12 mouse cellular contexts compared by ENCODE assay signal in the genomic region with DNA sequence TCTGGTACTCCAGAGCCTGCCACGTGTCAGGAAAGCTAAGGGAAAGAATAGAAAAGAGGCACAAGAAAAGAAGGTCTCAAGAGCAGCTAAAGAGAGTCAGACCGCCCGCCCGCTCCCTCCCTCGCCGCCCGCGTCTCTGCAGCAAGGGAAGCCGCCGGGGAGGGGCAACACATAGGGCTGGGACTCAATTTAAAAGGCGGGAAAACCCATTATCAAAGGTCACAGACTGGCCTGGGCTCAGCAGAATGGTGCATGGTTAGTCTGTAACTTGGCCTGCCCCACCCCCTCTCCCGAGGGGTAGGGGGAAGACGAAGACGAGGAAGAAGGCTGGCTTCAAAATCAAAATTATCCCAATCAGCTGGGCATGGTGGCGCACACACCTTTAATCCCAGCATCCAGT. TPM values are rescaled to one million over a fixed set of nuclear protein-coding genes. Genes with fewer than 3 reads are reported as not detected.
DNase-seq lines count a peak whose midpoint lies in the region; ATAC-seq and TF ChIP-seq lines count a peak whose summit lies in the region.
"Had no signal": no experiment of that assay in that cellular context is flagged by ENCODE, and none has a peak within 500 bp of the region (broad histone marks: within the 10 kb centered on the region; RNA-seq: fewer than 3 reads in every experiment).

No protein-coding gene starts in this region.

- peak; percentile 62 for TF ChIP-seq EP300 in liver, embryonic 14.5 days (IDR thresholded peaks at IDR 0.05; ENCODE audit: low read depth)

- WGBS in kidney, adult 2 months: 34% methylated on average over 15 of the region's 15 CpGs
- 27% methylated on average over 15 of the region's 15 CpGs for WGBS in kidney, embryonic 14.5 days
- 24% methylated on average over 15 of the region's 15 CpGs for WGBS in liver, embryonic 14.5 days (ENCODE audit: insufficient replicate concordance)

- no peak overlapping the region for H3K27ac ChIP-seq in kidney, adult 2 months (ENCODE audit: insufficient read depth, low read depth, low read length)
- no peak overlapping the region for H3K27ac ChIP-seq in kidney, embryonic 14.5 days (ENCODE audit: low read depth, low read length)
- peak overlapping the region; percentile 58 for H3K27ac ChIP-seq in liver, embryonic 14.5 days

- ATAC-seq in kidney, embryonic 14.5 days (ENCODE audit: low FRiP score, low TSS enrichment): no peak
- peak; percentile 88 for ATAC-seq in erythroid progenitor cell, adult 5-6 weeks (replicated peaks; ENCODE audit: low FRiP score, poor library complexity, severe bottlenecking)
- ATAC-seq in liver, embryonic 14.5 days (ENCODE audit: insufficient read depth): peak; percentile 90

- no peak for TF ChIP-seq POLR2A in kidney, adult 2 months (IDR thresholded peaks at IDR 0.05; ENCODE audit: low read depth, low read length)

- H3K4me3 ChIP-seq in kidney, adult 2 months (ENCODE audit: insufficient read depth, low read depth, low read length): no peak overlapping the region
- H3K4me3 ChIP-seq in kidney, embryonic 14.5 days (ENCODE audit: low read length): no peak overlapping the region
- peak overlapping the region in 1 of 2 experiments; percentile 10; a peak in 1 of 4 replicates for H3K4me3 ChIP-seq in liver, embryonic 14.5 days (ENCODE audit: insufficient read depth in 1 of 2, low read depth in 2 of 2, low read length in 2 of 2)
- H3K4me3 ChIP-seq: megakaryocyte, embryonic 14.5 days had no signal

- no peak overlapping the region for H3K9ac ChIP-seq in kidney, embryonic 14.5 days (ENCODE audit: low read depth, low read length)
- H3K9ac ChIP-seq in liver, embryonic 14.5 days (replicated peaks): peak overlapping the region; percentile 31

- TF ChIP-seq CTCF in kidney, adult 2 months (conservative IDR thresholded peaks at IDR 0.05; ENCODE audit: insufficient read depth, insufficient read length, low read depth, low read length): no peak
- no peak for TF ChIP-seq CTCF in liver, embryonic 14.5 days (IDR thresholded peaks at IDR 0.05; ENCODE audit: low read depth)

- no peaks in the 10 kb centered on the region for H3K27me3 ChIP-seq in kidney, adult 2 months (replicated peaks; ENCODE audit: control insufficient read depth, insufficient read depth, low read length)
- H3K27me3 ChIP-seq in kidney, embryonic 14.5 days (ENCODE audit: control insufficient read depth, insufficient read depth, low read length): no peaks in the 10 kb centered on the region
- no peaks in the 10 kb centered on the region for H3K27me3 ChIP-seq in liver, embryonic 14.5 days (ENCODE audit: control insufficient read depth, insufficient read depth, low read length)

- H3K4me2 ChIP-seq in kidney, embryonic 14.5 days (replicated peaks; ENCODE audit: low read depth, low read length): no peak overlapping the region
- peak overlapping the region; percentile 52 for H3K4me2 ChIP-seq in liver, embryonic 14.5 days (ENCODE audit: low read depth)

- H3K4me1 ChIP-seq in kidney, adult 2 months (ENCODE audit: control insufficient read depth, insufficient read depth, low read length): peaks cover 15% of the 10 kb centered on the region; the same call in 1 of the 2 replicates
- peaks cover 20% of the 10 kb centered on the region for H3K4me1 ChIP-seq in kidney, embryonic 14.5 days (ENCODE audit: control insufficient read depth, insufficient read depth, low read length)
- peaks cover 23 to 26% of the 10 kb centered on the region in 2 experiments for H3K4me1 ChIP-seq in liver, embryonic 14.5 days (replicated peaks; ENCODE audit: control insufficient read depth in 2 of 2, insufficient read depth in 2 of 2, low read length in 1 of 2)

- H3K36me3 ChIP-seq in kidney, adult 2 months (ENCODE audit: control insufficient read depth, insufficient read depth, low read length): no peaks in the 10 kb centered on the region
- no peaks in the 10 kb centered on the region for H3K36me3 ChIP-seq in kidney, embryonic 14.5 days (ENCODE audit: control insufficient read depth, insufficient read depth, low read length)
- H3K36me3 ChIP-seq in liver, embryonic 14.5 days (replicated peaks; ENCODE audit: control insufficient read depth, insufficient read depth, low read depth): no peaks in the 10 kb centered on the region

- DNase-seq in kidney, adult 2 months: peak; percentile 49
- peak; percentile 52 for DNase-seq in c-Kit-positive CD71-positive TER-119-negative erythroid progenitor cells, embryonic 14.5 days (ENCODE audit: low read depth)
- peak; percentile 67 to 72 (median 68) for DNase-seq in liver, embryonic 14.5 days (ENCODE audit: low read depth in 3 of 3, low spot score in 3 of 3)
- no peak for DNase-seq in adrenal gland, adult 18-20 months (ENCODE audit: low spot score in 2 of 2)
- DNase-seq in gastrocnemius, postnatal 25 days: no peak
- no peak for DNase-seq in cerebellum, adult 11-12 months
- DNase-seq: cerebellum, adult 8-10 months; gastrocnemius, postnatal 10 days; thymus, postnatal 14 days had no signal

- H3K9me3 ChIP-seq in kidney, embryonic 14.5 days (ENCODE audit: control insufficient read depth, low read length): no peaks in the 10 kb centered on the region
- no peaks in the 10 kb centered on the region for H3K9me3 ChIP-seq in liver, embryonic 14.5 days (ENCODE audit: control insufficient read depth, low read length)

RNA-seq across cellular contexts. Expression of gene Tnfsfm13, which starts 22.8 kb away (rescaled TPM):
- polyA plus RNA-seq in kidney, adult 2 months (2012; rRNA removed): 11.0 and 11.6 TPM in 2 replicates
- 4.6 and 4.9 TPM in 2 replicates for polyA plus RNA-seq in kidney, embryonic 14.5 days (2014; fragmentation: Nextera tagmentation; extraction: Ambion mirVana)
- total RNA-seq in erythroid progenitor cell, adult 5-6 weeks (2015; ENCODE audit: low replicate concordance): 1.8 TPM in 1 of 2 replicates, not detected in the other
- total RNA-seq in erythroid progenitor cell, adult 5-6 weeks (2017; ENCODE audit: low replicate concordance): 6.4 and 9.4 TPM in 2 replicates
- 0.53 and 0.80 TPM in 2 replicates for polyA plus RNA-seq in liver, embryonic 14.5 days (2012; rRNA removed)
- polyA plus RNA-seq in liver, embryonic 14.5 days (2014; fragmentation: Nextera tagmentation; extraction: Ambion mirVana): 0.70 and 1.7 TPM in 2 replicates
- total RNA-seq in adrenal gland, adult 18-20 months (2021): 1 to 10 TPM; 3.6 to 4.9 TPM
- total RNA-seq in gastrocnemius, postnatal 25 days (2021): 1 to 10 TPM in 1 of 2 experiments, under 1 TPM in 1; 0.87 to 2.1 TPM

RNA-seq across cellular contexts. Expression of gene Tnfsf12, which starts 23.0 kb away (rescaled TPM):
- 55.5 and 65.1 TPM in 2 replicates for polyA plus RNA-seq in kidney, adult 2 months (2012; rRNA removed)
- 6.9 and 8.6 TPM in 2 replicates for polyA plus RNA-seq in kidney, embryonic 14.5 days (2014; fragmentation: Nextera tagmentation; extraction: Ambion mirVana)
- 1.3 and 7.2 TPM in 2 replicates for total RNA-seq in erythroid progenitor cell, adult 5-6 weeks (2015; ENCODE audit: low replicate concordance)
- not detected in 2 replicates for total RNA-seq in erythroid progenitor cell, adult 5-6 weeks (2017; ENCODE audit: low replicate concordance)
- 3.7 and 4.3 TPM in 2 replicates for polyA plus RNA-seq in liver, embryonic 14.5 days (2012; rRNA removed)
- polyA plus RNA-seq in liver, embryonic 14.5 days (2014; fragmentation: Nextera tagmentation; extraction: Ambion mirVana): 2.6 and 3.1 TPM in 2 replicates
- total RNA-seq in adrenal gland, adult 18-20 months (2021): 10 to 100 TPM; 23.7 to 26.2 TPM
- 10 to 100 TPM in 1 of 2 experiments, 1 to 10 TPM in 1; 8.3 to 11.6 TPM for total RNA-seq in gastrocnemius, postnatal 25 days (2021)

RNA-seq across cellular contexts. Expression of gene Tnfsf13, which starts 33.1 kb away (rescaled TPM):
- 3.8 and 4.1 TPM in 2 replicates for polyA plus RNA-seq in kidney, adult 2 months (2012; rRNA removed)
- polyA plus RNA-seq in kidney, embryonic 14.5 days (2014; fragmentation: Nextera tagmentation; extraction: Ambion mirVana): 0.34 and 0.60 TPM in 2 replicates
- total RNA-seq in erythroid progenitor cell, adult 5-6 weeks (2015; ENCODE audit: low replicate concordance): 3.2 TPM in 1 of 2 replicates, not detected in the other
- total RNA-seq in erythroid progenitor cell, adult 5-6 weeks (2017; ENCODE audit: low replicate concordance): 4.1 TPM in 1 of 2 replicates, not detected in the other
- 0.21 and 0.26 TPM in 2 replicates for polyA plus RNA-seq in liver, embryonic 14.5 days (2012; rRNA removed)
- polyA plus RNA-seq in liver, embryonic 14.5 days (2014; fragmentation: Nextera tagmentation; extraction: Ambion mirVana): 0.20 TPM in 1 of 2 replicates, not detected in the other
- 1 to 10 TPM; 2.8 to 5.3 TPM for total RNA-seq in adrenal gland, adult 18-20 months (2021)
- total RNA-seq in gastrocnemius, postnatal 25 days (2021): 1 to 10 TPM in 1 of 2 experiments, under 1 TPM in 1; 0.67 to 1.5 TPM

RNA-seq across cellular contexts. Expression of gene Senp3, which starts 36.8 kb away (rescaled TPM):
- polyA plus RNA-seq in kidney, adult 2 months (2012; rRNA removed): 41.8 and 43.5 TPM in 2 replicates
- 95.2 and 102 TPM in 2 replicates for polyA plus RNA-seq in kidney, embryonic 14.5 days (2014; fragmentation: Nextera tagmentation; extraction: Ambion mirVana)
- 32.3 and 41.8 TPM in 2 replicates for total RNA-seq in erythroid progenitor cell, adult 5-6 weeks (2015; ENCODE audit: low replicate concordance)
- total RNA-seq in erythroid progenitor cell, adult 5-6 weeks (2017; ENCODE audit: low replicate concordance): 24.8 and 43.4 TPM in 2 replicates
- polyA plus RNA-seq in liver, embryonic 14.5 days (2012; rRNA removed): 37.0 and 45.8 TPM in 2 replicates
- polyA plus RNA-seq in liver, embryonic 14.5 days (2014; fragmentation: Nextera tagmentation; extraction: Ambion mirVana): 21.0 and 24.5 TPM in 2 replicates
- total RNA-seq in adrenal gland, adult 18-20 months (2021): 10 to 100 TPM; 69.0 to 79.8 TPM
- 10 to 100 TPM; 19.1 to 23.5 TPM for total RNA-seq in gastrocnemius, postnatal 25 days (2021)

RNA-seq across cellular contexts. Expression of gene Polr2a, which starts 39.8 kb away (rescaled TPM):
- polyA plus RNA-seq in kidney, adult 2 months (2012; rRNA removed): 25.3 and 37.8 TPM in 2 replicates
- 30.2 and 58.4 TPM in 2 replicates for polyA plus RNA-seq in kidney, embryonic 14.5 days (2014; fragmentation: Nextera tagmentation; extraction: Ambion mirVana)
- total RNA-seq in erythroid progenitor cell, adult 5-6 weeks (2015; ENCODE audit: low replicate concordance): 124 and 145 TPM in 2 replicates
- total RNA-seq in erythroid progenitor cell, adult 5-6 weeks (2017; ENCODE audit: low replicate concordance): 131 and 162 TPM in 2 replicates
- 14.3 and 16.0 TPM in 2 replicates for polyA plus RNA-seq in liver, embryonic 14.5 days (2012; rRNA removed)
- 19.5 and 22.4 TPM in 2 replicates for polyA plus RNA-seq in liver, embryonic 14.5 days (2014; fragmentation: Nextera tagmentation; extraction: Ambion mirVana)
- total RNA-seq in adrenal gland, adult 18-20 months (2021): 10 to 100 TPM; 55.4 to 79.7 TPM
- 10 to 100 TPM; 24.7 to 27.5 TPM for total RNA-seq in gastrocnemius, postnatal 25 days (2021)

Comparison
In these comparisons a context has a peak if more than half of its experiments do, and no peak if none do; other contexts are left out.
1. DNase-seq: peak in kidney, adult 2 months (single experiment), c-Kit-positive CD71-positive TER-119-negative erythroid progenitor cells, embryonic 14.5 days (single experiment) and liver, embryonic 14.5 days (3 of 3); none in adrenal gland, adult 18-20 months (0 of 2), gastrocnemius, postnatal 25 days (single experiment) and cerebellum, adult 11-12 months (single experiment).